Mouse (Mus musculus): ENCODE measurements around the gene Ddx28.

GRCm38 (mm10) chr8:106010748-106011642, 687 bp downstream of the Ddx28 start:
- TF ChIP-seq POLR2A (IDR thresholded peaks at IDR 0.05; ENCODE audit: control insufficient read depth, extremely low read depth, insufficient read depth, low read length, poor library complexity): peak; percentile 71
- peak; percentile 52; the same call in 1 of the 2 replicates for TF ChIP-seq CTCF (IDR thresholded peaks at IDR 0.05; ENCODE audit: borderline replicate concordance, control insufficient read depth, extremely low read depth, insufficient read depth, low read length, poor library complexity)
